Mouse (Mus musculus): Measurements from ENCODE around the gene Mtmr2. TPM values are rescaled to one million over a fixed set of nuclear protein-coding genes. Genes with fewer than 3 reads are reported as not detected.

Mtmr2 gene
- total RNA-seq, 2 experiments from 2014 or later, result 44.2 to 46.0 TPM

Other genes with a start within 250 kb of the Mtmr2 start
- gene Cep57, start 78.7 kb downstream of the Mtmr2 start, total RNA-seq (2021), result 10 to 100 TPM; 15.1 to 17.1 TPM
- 10 to 100 TPM; 16.9 to 19.6 TPM for gene Fam76b, start 79.3 kb downstream of the Mtmr2 start, total RNA-seq (2021)